Mouse (Mus musculus): Measurements from ENCODE around the gene Olfr1243.

- no peak; the same call in 1 of the 2 replicates for TF ChIP-seq CTCF (IDR thresholded peaks at IDR 0.05; ENCODE audit: low read depth)
- no peak for TF ChIP-seq EP300 (IDR thresholded peaks at IDR 0.05; ENCODE audit: low read depth)
These were observed 13.2 kb upstream of the Olfr1243 start for GRCm38 (mm10) chr2:89544516-89544915.

Measured in heart, postnatal 0 days (tissue).